Mouse (Mus musculus) c-Kit-negative CD71-positive TER-119-positive erythroid progenitor cells, embryonic 14.5 days (primary cell): Measurements from ENCODE around the gene Fstl4.

Experiments
- DNase-seq: peaks from one replicate; pipeline ENCODE4 v3.0.0-alpha.2; 2013; ENCODE audit warnings: low read depth, low spot score

Gene Fstl4

DNA sequence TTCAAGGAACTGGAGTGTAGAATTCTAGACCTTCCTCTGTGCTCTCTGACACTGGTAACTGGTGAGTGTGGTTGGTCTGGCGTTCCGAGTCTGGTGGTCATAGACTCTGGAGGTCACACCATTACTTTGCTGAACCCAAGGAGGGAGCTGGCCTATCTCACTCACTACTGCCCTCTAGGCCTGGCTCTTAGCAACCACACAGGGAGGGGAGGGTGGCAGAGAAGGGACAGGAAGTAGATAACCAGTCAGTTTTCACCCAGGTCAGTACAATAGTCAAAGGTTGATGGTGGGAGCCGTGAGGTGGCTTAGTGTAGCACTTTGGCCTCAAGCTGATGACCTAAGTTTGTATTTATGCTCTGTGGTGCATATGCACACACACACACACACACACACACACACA lies 255.1 kb downstream of the Fstl4 start:
- no peak for DNase-seq

DNA sequence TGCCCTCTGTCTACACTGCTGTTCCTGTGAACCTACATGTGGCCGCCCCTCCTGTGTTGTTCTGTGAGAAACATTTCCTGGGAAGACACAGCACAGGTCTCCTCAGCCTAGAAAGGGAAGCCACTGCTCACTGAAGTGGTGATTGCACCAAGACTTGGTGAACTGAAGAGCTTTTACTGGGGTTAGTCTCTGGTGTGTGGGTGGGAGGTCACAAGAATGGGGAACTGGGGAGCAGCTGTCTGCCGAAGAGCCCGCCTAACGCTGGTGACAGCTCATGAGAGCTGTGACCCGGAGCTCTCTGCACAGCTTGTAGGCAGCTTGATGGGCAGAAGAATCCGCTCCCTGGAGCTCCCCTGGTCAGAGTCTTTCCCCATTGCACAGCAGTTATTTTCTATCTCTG lies 260.0 kb downstream of the Fstl4 start:
- DNase-seq, result no peak

DNA sequence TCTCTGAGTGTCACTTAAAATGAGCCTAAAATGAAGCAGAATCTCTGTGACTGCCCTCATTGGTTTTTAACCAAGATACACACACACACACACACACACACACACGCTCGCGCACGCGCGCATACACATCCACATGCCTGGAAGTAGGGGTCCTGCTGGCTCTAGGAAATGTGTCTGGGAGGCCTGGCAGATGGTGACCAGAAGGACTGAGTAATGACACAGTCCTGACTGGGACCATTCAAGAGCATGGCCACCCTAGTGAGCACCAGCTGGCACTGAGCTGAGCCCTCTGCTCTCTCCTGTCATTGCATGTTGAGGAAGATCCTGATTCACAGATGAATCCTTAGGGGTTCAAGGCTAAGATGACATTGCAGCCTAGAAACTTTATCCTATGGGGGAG lies 261.3 kb downstream of the Fstl4 start:
- DNase-seq, result no peak

DNA sequence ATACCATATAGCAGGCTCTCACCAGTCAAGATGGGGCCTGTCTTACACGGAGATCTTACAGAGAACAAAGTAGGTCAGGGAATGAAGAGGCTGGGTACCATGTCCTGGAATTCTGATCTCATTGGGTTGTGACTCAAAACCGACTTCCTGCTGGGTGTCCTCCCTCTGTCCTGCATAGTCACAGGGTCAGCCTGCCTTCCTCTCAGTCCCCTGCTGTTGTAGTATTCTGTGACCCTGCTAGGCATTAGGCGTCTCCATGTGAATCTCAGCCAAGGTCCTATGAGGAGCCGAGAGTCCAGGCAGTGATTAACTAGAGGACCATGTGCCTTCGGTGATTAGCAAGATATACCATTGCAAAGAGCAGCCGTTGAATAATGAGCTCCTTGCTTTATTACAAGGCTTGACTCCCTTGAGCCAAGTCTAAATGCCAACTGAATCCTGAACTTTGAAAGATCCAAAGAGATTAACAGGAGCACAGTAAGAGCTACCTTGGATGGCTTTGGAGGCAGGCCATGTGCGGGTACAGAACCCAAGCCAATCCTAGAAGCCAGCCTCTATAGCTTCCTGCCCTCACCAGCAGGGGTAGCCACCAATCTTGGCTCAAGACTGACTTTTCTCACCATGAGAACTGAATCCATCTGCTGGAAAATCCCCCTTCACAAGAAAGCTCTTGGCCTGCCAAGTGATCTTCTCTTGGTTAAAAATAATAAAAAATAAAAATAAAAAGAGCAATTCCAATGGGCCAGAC lies 264.2 kb downstream of the Fstl4 start:
- no peak for DNase-seq

DNA sequence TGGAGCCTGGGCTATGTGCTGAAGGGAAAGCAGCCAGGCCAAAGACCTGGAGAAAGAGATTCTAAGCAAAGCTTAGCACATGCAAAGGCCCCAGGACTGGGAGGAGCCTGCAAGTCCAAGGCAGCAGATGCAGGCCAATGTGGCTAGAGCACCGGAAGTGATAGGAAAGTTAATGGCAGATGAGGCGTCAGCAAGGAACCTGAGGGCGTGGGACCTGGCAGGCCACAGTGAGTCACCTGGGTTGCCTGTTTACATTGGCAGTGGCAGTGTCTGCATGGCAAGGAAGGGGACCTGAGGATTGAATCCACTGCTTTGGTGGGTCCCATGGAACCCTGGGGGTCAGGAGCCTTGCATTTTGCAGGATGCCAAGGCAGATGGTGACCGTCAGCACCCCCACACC lies 267.3 kb downstream of the Fstl4 start:
- no peak for DNase-seq

DNA sequence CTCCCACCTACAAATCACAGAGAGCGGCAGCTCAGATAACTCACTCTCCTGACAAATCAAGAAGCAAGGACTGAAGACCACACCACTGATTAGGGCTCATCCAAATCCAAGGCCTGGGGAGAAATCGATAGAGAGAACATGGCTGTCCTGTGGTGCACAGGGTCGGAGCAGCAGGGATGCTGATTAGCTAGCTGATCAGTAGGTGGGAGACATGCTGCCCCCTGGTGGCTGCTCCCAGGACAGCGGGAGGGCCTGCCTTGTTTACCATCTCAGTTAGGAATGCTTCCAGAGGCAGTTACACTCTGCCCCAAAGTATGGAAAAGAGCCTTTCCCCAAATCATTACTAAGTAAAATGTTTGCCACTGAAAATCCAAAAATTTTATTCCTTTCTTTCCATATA lies 267.9 kb downstream of the Fstl4 start:
- DNase-seq, result peak; percentile 36

DNA sequence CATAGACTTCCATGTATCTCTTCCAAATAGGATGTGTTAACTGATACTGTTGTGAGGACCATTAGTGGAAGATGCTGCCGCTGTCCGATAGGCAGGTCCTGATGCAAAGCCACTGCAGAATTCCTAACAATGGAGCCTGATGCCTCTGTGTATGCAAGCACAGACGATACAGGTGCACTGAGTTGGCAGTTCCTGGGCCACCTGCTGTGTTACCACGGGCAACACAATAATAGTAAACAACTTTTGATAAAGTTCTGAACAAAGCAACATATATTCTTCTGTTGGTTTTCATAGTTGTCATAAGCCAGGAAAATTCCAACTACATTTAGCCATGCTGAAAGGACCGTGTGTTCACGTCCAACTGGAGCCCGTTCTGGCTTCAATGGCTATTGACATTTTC lies 271.0 kb downstream of the Fstl4 start:
- DNase-seq, result no peak

DNA sequence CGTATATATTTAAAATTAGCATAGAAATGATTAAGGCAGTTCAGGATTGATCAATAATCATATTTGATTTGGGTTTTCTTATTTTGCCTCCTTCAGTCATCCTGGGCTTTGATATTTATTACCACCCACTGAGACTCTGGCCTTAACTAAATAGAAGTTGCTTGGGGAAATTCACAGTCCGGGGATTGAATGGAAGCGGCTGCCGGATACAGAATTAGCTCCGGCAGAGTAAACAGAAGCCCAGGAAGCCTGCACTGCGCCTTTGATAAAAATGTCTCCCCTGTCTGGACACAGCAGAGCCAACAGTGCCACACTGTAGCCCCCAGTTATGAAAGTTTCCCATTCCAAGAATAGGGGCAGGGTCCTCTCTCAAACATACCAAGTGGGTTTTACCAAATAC lies 282.4 kb downstream of the Fstl4 start:
- DNase-seq, result no peak

DNA sequence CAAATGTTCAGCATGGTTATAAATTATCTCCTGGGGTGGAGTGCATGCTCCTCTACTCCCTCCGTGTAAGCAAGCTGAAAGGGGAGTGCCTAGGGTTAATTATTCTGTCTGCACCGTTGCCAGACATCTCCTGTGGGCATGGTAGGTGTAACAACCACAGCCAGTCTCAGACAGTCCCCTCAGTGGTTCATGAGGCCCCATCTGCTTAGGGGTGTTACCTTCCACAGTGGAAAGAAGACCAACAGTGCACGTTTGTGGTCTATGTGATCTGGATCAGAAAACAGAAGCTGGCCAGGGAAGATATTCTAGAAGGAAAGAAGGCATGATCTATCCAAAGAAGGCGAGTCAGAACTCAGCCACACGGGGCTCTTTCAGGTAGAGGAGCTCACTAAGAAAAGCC lies 289.7 kb downstream of the Fstl4 start:
- DNase-seq, result no peak

DNA sequence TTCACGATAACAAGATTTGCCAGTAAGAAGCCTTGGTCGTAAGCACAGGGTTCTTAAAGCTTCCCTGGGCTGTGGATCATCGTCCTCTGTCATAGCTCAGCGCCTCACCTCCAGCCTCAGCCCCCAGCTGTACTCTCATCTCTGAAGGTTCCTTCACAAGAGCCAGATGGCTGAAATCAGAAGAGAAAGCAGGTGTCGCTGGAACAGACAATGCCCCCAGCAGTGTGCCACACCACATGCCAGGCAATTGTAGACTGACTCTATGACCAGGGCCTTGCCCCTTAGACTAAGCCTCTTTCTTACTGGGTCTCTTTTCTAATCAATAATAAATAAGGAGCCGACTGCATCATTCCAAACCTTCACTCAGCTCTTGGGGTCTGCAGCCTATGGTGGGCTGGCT lies 291.5 kb downstream of the Fstl4 start:
- no peak for DNase-seq

DNA sequence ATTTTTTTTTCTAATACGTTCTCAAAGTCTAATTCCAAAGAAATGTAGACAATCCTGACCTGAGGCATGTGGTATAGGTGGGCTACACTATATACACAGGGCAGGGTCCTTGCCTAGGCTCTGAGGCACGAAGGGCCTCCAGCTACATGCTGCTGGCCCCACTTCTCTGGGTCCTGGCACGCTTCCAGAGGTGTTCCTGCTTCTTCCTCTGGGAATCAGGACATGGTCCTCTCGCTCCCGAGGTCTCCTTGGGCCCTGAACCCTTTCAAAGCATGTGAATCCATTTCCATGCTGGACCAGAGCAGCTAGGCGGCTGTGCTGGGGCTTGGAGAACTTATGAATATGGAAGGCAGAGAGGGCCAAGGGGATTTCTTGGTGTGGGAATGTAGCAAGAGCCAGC lies 292.3 kb downstream of the Fstl4 start:
- DNase-seq, result no peak

DNA sequence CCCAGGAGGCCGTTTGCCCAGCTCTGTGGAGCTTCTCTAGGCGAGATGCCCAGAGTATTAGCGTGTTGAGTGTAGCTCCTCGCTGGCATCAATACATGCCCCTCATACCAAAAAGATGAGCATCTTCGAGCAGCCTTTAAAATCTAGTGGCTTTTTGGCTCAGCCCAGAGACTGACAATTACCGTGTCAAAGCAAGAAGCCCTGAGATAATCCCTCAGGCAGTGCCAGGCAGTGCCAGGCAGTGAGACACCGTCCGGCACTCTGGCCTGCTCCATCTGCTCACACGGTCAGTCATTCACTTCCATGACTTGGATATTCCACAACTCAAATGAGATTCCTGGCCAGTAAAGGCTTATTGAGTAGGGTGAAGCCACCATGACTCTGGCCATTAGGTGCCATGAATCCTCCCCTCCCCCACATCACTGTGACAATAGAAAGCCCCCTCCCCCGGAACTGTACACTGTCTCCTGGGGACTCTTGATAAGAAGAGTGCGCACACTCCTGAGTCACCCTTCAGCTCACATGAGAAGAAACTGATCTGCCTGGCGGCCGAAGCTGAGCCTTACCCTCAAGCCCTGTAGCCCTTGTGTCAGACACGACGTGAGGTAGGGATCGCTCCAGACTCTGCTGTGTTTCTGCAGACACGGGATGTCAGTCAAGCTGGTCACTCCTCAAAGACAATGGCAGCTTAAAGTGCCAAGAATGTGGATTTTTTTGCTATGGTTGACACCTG lies 293.6 kb downstream of the Fstl4 start:
- no peak for DNase-seq

DNA sequence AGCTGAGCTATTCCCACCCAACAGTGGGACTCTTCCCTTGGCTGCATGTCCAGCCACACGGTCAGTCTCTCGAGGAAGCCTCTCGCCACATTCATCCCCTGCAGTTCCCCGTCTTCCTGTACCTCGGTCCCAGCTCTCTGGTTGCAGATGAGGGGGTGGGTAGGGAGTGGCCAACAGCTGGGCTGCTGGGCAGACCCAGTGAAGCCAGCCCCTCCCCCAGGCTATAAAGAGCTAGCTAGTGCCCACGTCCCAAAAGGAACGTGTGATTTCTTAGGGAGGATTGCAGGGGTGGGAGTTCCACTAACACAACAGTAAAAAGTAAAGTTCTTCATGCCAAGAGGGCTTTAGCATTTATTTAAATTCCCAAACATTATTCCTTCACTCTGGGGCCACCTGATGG lies 294.1 kb downstream of the Fstl4 start:
- no peak for DNase-seq

DNA sequence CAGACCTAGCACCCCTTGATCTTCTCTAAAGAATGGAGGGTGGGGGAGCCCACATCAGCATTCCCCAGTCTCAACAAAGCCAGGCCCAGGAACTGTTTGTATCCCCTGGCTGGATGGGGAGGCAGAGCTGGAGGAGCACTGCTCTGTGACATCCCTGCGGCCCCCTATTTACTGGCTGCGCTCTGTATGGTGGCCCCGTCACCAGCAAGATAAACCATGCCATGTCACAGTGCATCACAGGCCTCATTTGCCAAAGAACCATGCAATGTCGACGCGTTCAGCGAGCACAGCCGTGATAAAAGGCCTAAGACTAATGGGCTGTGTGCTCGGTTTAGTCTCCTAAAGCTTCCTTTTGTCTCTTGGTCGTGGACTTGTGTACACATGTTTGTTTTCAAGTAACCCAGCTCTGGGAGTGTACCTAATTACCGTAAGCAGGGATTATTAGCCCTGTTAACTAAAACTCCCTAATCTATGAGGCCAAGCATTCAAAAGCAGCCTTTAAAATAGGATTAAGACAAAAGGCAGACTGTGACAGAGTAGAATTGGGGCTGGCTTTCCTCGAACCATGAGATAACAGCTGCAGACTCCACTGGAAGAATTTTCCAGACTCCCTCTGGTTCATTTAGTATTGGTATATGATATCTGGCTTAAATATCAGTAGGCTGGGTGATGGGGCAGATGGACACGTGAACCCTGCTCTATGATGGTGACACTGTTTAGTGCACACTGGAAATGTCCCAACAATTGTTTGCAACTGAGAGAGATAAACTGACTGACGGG lies 303.5 kb downstream of the Fstl4 start:
- no peak for DNase-seq

DNA sequence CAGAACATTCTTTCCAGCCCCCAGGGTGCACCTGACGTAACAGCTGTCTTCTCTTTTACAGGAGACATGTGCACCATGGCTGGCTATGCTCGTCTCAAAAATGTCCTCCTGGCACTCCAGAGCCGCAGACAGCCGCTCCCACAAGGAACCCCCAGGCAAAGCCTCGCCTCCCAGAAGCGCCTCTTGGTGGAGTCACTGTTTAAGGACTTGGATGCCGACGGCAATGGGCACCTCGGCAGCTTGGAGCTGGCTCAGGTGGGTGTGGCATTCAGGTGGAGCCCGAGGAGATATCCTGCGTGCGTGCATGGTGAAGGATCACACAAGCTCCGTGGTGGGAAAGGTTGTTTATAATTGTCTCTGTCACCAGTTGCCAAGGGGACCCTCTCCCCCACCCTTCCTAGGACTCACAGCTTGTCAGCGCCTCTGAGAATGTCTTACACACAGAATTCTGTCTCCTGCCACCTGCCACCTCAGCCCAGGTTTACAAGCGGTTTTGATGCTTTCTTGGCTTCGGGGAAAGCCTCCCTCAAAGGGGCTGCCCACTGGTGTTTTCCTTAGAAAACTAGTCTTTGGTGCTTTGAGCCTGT lies 304.1 kb downstream of the Fstl4 start:
- no peak for DNase-seq

DNA sequence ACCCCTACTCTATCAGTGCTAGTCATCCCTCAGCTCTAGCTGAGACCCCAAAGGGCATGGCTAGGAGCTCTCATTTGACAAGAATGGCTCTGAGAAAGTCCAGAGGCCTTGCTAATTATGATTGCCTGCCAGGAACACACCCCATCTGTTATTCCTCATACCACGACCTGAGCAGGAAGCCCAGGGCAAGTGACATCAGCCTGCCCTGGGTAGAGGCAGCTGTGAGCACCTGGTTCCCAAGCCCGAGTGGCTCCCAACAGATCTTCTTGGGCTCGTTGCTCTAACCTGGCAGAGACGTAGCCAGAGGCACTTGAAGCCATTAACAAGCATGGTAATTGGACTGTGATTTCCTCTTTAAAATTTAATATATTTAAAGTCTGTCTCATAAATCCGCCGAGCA lies 305.3 kb downstream of the Fstl4 start:
- no peak for DNase-seq

DNA sequence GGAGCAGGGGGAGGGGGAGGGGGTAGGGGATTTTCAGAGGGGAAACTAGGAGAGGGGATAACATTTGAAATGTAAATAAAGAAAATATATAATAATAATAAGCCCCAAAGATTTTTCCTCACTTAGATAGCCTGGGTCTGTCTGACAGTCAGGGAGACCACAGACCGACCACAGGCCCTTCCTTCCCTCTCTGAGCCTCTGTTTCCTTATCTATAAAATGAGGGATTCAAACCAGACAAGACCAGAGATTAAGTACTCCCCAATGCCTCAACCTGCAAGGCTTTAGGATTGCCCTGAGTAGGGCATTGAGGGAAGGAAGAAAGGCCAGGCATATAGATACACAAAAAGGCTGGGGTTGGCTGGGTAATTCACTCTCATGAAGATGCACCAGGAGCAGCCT lies 307.2 kb downstream of the Fstl4 start:
- no peak for DNase-seq

DNA sequence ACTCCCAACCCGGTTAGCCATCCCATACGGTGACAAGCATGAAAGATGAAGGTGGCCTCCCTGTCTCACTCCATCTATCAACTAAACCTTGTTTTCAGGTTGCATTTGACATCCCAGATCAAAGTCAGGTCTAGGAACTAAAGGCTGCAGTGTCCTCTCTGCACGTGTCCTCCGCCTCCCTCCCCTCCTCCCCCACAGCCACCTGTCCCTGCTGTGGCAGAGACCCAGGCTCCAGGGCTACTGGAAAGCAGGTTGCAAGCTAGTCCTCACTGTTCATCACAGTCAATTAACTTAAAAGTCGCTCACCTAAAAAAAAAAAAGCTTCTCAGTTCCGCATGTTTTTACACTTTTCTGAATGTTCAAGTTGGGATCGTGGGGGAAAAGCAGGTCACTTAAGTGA lies 313.2 kb downstream of the Fstl4 start:
- no peak for DNase-seq

DNA sequence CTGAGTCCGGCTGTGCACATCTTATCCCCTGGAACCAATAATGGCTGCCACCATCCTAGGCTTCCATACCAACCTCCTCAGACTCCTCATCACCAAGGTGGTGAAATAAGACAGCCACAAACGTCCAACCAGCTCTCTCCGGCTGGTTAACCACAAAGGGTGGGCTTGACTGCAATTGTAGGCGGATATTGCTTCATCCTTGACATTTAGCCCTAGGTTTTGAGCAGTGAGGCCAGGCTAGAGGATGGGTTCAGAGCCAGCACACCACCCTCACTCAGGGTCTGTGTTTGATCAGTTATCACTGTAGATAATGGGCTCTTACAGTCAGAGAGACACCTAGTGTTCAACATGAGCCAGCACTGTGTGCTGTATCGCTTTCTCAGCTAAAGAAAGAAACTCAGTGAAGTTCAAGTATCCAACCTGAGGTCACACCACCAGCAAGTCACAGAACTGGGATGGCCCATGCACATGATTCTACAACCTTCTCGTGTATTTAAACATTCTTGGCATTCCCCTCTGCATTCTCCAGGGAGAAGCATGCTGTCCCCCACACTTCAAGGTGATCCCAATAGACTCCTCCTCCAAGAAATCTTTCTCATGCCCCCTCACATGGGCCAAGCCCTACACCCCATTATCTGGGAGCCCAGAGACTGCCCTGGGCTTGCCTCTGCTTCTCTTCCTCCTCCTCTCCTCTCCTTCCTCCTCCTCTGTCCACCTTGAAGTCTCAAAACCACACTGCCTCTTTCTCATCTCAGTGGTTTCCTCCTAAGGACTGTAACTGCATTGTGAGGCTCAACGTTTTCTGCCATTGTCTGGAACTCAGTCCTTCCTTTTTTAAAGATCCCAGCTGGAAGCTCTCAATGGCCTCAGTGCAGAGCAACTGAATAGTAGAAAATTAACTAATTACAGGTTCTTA lies 314.2 kb downstream of the Fstl4 start:
- no peak for DNase-seq

DNA sequence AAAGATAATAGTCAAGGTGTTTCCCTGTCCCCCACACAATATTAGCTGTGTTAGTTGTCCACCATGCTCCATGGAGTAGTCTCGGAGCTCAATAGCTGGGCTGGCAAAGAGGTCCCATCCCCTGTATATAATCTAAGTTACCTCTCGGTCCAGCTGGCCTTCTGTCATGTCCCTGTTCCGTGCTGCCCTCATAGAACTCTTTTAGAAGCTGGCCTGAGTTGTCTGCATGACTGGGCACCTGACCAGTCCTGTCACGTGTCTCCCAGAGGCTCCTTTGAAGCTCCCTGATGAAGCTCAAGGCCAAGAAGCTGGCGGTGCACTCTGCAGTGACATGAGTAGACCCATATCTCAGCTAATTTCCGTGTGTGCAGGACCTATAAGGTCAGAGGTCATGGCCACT lies 316.9 kb downstream of the Fstl4 start:
- DNase-seq, result no peak

DNA sequence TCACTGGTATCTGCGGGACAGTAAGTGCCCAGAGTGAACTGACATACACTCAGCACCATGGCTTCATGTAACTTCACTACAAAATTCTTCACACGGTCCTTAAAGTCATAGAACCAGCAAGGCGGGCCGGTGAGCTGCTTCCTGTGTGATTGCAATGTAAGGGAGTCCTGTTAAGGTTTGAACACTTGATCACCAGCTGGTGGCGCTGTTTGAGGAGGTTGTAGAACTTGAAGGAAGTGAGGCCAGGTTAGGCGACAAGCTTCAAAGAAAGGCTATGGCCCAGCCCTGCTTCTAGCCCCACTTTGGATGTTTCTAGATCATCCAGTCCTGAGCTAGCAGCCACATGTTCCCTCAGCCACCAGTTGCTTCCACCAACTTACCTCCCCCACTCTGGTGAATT lies 320.9 kb downstream of the Fstl4 start:
- no peak for DNase-seq
